Mouse (Mus musculus) heart, embryonic 11.5 days (tissue): Measurements from ENCODE around the gene Hs3st4. TPM values are rescaled to one million over a fixed set of nuclear protein-coding genes. Genes with fewer than 3 reads are reported as not detected.

Experiments
- ATAC-seq: fragments of 200-750 bp; cut with Nextera tagmentation; replicated peaks from 2 replicates; pipeline ENCODE4 v1.8.0; 2017; ENCODE audit warnings: moderate library complexity; ENCODE audit not compliant: insufficient number of reproducible peaks, low FRiP score, low TSS enrichment
- H3K27ac ChIP-seq: fragments of 300-500 bp; sonication (generic); 2 replicates; pipeline ENCODE4 v1.5.1; 2014; ENCODE audit warnings: mild to moderate bottlenecking, low read depth, low read length
- H3K27me3 ChIP-seq: fragments of 300-500 bp; sonication (generic); 2 replicates; pipeline ENCODE4 v1.6.1; 2014; ENCODE audit warnings: mild to moderate bottlenecking, low read length, mixed read lengths; ENCODE audit not compliant: control insufficient read depth, insufficient read depth
- H3K36me3 ChIP-seq: fragments of 300-500 bp; sonication (generic); 2 replicates; pipeline ENCODE4 v1.6.1; 2014; ENCODE audit warnings: mild to moderate bottlenecking, low read length, moderate library complexity, mixed read lengths; ENCODE audit not compliant: control insufficient read depth, insufficient read depth
- H3K4me1 ChIP-seq: fragments of 300-500 bp; sonication (generic); 2 replicates; pipeline ENCODE4 v1.6.1; 2014; ENCODE audit warnings: low read length; ENCODE audit not compliant: control insufficient read depth, insufficient read depth
- H3K4me2 ChIP-seq: fragments of 300-500 bp; sonication (generic); 2 replicates; pipeline ENCODE4 v1.6.1; 2014; ENCODE audit warnings: mild to moderate bottlenecking, moderate library complexity
- H3K4me3 ChIP-seq: fragments of 300-500 bp; sonication (generic); 2 replicates; pipeline ENCODE4 v1.5.1; 2014; ENCODE audit warnings: low read depth, low read length
- H3K9ac ChIP-seq: fragments of 300-500 bp; sonication (generic); 2 replicates; pipeline ENCODE4 v1.6.1; 2014; ENCODE audit warnings: mild to moderate bottlenecking, low read depth, low read length, moderate library complexity
- H3K9me3 ChIP-seq: fragments of 300-500 bp; sonication (generic); replicated peaks from 2 replicates; pipeline ENCODE4 v1.6.1; 2016; ENCODE audit warnings: low read length; ENCODE audit not compliant: control insufficient read depth
- WGBS: fragments of 180-500 bp; shearing (Covaris S2); extraction: QIAGEN DNeasy Blood & Tissue Kit; methylation state at CpG from one replicate; pipeline ENCODE4 v1.1.7; 2014; ENCODE audit not compliant: insufficient replicate concordance; 5-methylcytosine and 5-hydroxymethylcytosine counted together
- polyA plus RNA-seq: library from polyadenylated mRNA; unstranded; fragments of >200 nt; fragmentation: Nextera tagmentation; extraction: Ambion mirVana; gene quantifications from 2 replicates; pipeline ENCODE4 v1.2.1, GENCODE M21; 2014

Gene Hs3st4
- polyA plus RNA-seq = 0.44 and 0.49 TPM in 2 replicates

DNA sequence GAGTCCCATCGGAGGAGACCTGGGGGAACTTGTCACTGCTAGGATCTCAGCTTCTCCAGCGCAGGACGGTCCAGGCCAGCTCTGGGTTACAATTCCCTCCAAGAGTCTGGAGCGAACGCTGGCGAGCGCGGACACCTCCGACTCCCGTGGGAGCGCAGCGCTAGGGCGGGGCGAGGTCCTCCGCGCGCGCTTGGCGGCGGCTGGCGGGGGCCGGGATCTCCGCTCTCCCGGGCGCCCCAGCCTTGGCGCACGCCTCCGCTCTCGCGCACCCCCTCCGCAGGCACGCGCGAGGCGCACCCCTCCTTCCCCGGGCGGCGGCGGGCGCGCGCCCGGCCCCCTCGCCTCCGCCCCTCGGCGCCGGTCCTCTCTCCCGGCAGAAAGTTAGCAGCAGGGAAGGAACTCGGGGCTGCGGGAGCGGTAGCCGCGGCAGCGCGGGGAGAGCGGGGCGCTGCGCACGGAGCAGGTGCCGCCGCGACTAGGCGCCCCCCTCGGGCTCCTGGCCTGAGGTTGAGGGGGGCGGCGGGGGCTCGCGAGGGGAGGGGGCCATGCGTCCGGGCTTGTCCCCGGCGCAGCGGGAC, at the start of gene Hs3st4:
Gene Hs3st4, plus strand, starts transcription at position 409 of the 578 bp plus-strand sequence.
- Histone ChIP-seq H3K27ac (no peak within 1 kb of the TSS), H3K4me3 (peak within 1 kb of the TSS; percentile 68), H3K9ac (no peak within 1 kb of the TSS), H3K27me3 (peaks cover 69% of the 10 kb centered on the region), H3K9me3 (no peaks in the 10 kb centered on the region), H3K4me2 (peak within 1 kb of the TSS; percentile 99), H3K36me3 (no peaks in the 10 kb centered on the region), H3K4me1 (no peaks in the 10 kb centered on the region; the same call in 1 of the 2 replicates)
- WGBS = under 1% methylated on average over 50 of the region's 74 CpGs
- no peak for ATAC-seq

DNA sequence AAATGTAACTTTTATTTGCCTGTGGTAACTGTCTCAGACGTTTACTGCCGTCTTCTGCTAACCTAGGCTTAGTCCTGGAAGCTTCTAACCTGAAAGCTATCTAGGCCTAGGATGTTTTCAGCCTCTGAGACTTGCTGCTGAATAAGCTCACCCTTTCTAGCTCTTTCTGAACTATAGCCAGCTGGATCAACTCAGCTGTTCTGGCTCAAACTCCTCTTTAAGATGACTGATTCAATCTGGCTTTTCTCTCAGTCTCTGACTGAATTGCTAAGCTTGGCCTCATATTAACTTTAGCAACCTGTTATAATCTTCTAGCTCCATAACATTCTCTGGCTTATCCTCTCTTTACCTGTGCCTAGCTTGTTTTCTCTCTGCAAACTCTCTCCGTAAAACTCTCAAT, 35.8 kb upstream of the Hs3st4 start:
- no peaks in the 10 kb centered on the region for H3K27me3 ChIP-seq
- no peaks in the 10 kb centered on the region for H3K4me1 ChIP-seq
- no peak overlapping the region for H3K27ac ChIP-seq
- ATAC-seq = no peak
- no peak overlapping the region for H3K4me3 ChIP-seq
- H3K36me3 ChIP-seq = no peaks in the 10 kb centered on the region
- 71% methylated on average over 3 of the region's 3 CpGs for WGBS
- H3K9ac ChIP-seq = no peak overlapping the region
- H3K9me3 ChIP-seq = no peaks in the 10 kb centered on the region
- H3K4me2 ChIP-seq = no peak overlapping the region

DNA sequence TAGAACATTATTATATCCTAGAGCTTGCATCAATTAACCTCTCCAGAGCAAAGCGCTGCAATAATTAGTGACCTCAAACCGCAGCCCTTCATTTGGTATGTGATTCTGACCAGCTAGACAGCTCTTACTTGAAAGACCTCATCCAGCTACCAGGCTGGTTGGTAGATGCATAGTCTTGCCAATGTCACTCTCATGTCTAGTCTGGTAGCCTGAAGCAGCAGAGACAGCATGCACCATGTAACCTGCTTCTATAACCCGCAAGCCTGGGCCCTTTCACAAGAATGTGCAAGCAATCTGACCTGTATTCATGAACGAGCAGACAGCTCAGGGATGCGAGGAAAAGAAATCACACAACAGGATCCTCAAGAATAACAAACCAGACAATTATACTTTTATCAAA, 19.6 kb upstream of the Hs3st4 start:
- Histone ChIP-seq H3K4me1 (no peaks in the 10 kb centered on the region), H3K4me2 (no peak overlapping the region), H3K36me3 (no peaks in the 10 kb centered on the region), H3K9ac (no peak overlapping the region), H3K4me3 (no peak overlapping the region), H3K27me3 (no peaks in the 10 kb centered on the region), H3K9me3 (no peaks in the 10 kb centered on the region), H3K27ac (no peak overlapping the region)
- WGBS = 77% methylated on average over 5 of the region's 5 CpGs
- no peak for ATAC-seq

DNA sequence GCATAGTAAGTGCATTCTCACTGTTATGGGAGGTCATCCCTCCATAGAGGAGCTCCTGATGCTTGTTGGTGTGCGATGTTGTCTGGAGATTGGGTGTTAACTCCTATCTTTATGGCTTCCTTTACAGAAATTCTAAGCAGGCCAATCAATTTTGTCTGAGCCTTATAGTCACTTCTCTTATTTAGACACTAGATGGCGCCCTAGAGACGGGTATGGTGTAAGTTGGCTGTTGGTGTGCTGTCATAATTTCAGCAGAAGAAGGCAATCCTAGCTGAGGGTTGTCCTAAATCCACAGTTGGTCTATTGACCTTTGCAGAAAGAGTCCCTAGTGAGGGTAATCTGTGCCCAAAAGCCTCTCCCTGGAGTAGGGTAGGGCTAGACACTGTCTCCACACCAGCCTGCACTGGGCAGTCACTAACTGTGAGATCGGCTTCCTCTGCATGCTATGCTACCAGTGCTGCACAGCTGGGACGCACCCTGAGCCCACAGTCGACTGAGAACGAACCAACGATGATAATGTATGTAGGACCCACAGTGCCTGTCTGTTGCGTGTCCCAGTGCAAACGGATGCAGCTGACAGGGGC, 18.0 kb upstream of the Hs3st4 start:
- no peak overlapping the region for H3K4me3 ChIP-seq
- no peak overlapping the region for H3K27ac ChIP-seq
- no peak overlapping the region for H3K4me2 ChIP-seq
- WGBS = 47% methylated on average over 10 of the region's 10 CpGs
- no peaks in the 10 kb centered on the region for H3K9me3 ChIP-seq
- H3K4me1 ChIP-seq = no peaks in the 10 kb centered on the region
- no peaks in the 10 kb centered on the region for H3K27me3 ChIP-seq
- ATAC-seq = no peak
- no peaks in the 10 kb centered on the region for H3K36me3 ChIP-seq
- no peak overlapping the region for H3K9ac ChIP-seq

DNA sequence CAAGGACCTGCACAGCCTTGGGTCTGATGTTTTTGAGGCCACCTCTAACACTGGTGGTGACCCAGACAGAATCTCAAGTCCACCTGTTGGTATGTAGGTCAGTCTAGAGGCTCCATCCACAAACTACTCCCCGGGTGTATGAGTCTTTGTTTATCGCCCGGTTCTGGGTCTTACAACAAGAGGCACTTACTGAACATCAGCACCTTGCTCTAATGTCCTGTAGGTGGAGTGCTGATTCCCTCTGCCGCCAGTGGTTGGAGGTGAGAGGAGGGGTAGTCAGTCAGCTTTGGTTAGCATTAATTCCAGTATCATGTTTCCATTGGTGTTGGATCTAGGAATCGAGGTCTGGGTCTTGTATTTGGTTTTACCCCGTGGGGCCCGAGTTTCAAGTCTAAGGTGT, 17.2 kb upstream of the Hs3st4 start:
- H3K27ac ChIP-seq = no peak overlapping the region
- H3K9me3 ChIP-seq = no peaks in the 10 kb centered on the region
- H3K9ac ChIP-seq = no peak overlapping the region
- ATAC-seq = no peak
- no peaks in the 10 kb centered on the region for H3K27me3 ChIP-seq
- H3K4me2 ChIP-seq = no peak overlapping the region
- 56% methylated on average over 7 of the region's 7 CpGs for WGBS
- no peaks in the 10 kb centered on the region for H3K4me1 ChIP-seq
- no peak overlapping the region for H3K4me3 ChIP-seq
- H3K36me3 ChIP-seq = no peaks in the 10 kb centered on the region

DNA sequence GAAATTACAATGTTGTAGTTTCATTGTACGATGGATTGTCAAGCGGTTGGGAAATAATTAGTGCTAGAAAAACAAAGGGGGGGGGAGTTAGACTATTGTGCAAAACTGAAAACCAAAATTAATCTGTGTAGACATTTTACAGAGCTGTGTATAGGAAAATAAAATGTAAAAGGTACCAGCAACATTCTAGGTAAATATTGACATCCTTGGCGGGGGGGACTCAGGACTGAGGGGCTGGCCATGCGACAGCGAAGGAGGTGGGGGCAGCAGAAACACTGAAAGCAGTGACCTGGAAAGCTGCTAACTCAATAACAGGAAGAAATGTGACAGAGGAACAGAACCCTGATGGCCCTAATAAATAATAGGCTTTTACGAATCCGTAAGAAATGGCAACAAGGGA, 7.2 kb upstream of the Hs3st4 start:
- H3K9me3 ChIP-seq = no peaks in the 10 kb centered on the region

DNA sequence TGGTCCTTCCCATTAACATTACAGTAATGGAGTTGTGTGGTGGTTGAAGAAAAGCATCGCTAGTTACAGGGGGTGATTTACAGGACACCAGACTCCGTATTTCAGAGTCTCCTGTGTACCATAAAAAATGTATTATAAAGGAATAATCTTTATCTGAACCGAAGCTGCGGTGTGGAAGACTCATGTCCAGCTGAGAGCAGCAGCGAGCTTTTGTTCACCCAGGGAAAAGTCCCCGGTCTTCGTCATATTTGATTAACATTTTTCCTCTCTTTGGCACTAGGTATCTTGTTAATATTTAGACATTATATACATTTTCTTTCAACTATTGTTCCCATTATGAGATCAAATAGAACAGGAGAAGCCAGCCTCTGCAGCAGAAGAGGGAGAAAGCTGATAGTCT, 1.2 kb upstream of the Hs3st4 start:
- Histone ChIP-seq H3K27ac (no peak overlapping the region), H3K4me3 (no peak overlapping the region), H3K36me3 (no peaks in the 10 kb centered on the region), H3K4me2 (no peak overlapping the region), H3K9me3 (no peaks in the 10 kb centered on the region), H3K9ac (no peak overlapping the region), H3K27me3 (peaks cover 60% of the 10 kb centered on the region), H3K4me1 (no peaks in the 10 kb centered on the region; the same call in 1 of the 2 replicates)
- no peak for ATAC-seq
- 48% methylated on average over 7 of the region's 7 CpGs for WGBS

More for the DNA sequence above, 7.2 kb upstream of the Hs3st4 start:
- H3K4me2 ChIP-seq = no peak overlapping the region
- no peaks in the 10 kb centered on the region for H3K36me3 ChIP-seq
- no peak overlapping the region for H3K9ac ChIP-seq
- H3K27me3 ChIP-seq = peaks cover 5% of the 10 kb centered on the region
- H3K4me1 ChIP-seq = no peaks in the 10 kb centered on the region
- no peak for ATAC-seq
- no peak overlapping the region for H3K4me3 ChIP-seq
- 73% methylated on average over 7 of the region's 7 CpGs for WGBS
- H3K27ac ChIP-seq = no peak overlapping the region

DNA sequence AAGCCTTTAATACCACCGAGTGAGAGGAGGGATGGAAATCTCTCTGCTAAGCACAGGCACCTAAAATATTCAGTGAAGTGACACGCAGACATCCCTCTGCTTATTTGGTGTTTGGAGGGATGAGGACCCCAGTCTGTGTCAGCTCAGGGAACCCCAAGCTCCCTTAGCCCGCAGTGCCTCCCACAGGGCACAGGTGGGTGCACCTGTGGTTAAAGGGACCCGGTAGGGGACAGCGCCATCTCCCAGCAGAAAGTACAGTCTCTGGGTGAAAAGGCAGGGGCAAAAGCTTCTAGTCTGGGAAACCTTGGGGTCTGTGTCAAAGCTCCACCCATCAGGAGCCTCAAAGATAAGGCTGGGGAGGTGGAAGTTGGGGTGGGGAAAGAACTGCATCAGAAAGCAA, 659 bp upstream of the Hs3st4 start:
- Histone ChIP-seq H3K36me3 (no peaks in the 10 kb centered on the region), H3K4me3 (peak overlapping the region; percentile 68), H3K9me3 (no peaks in the 10 kb centered on the region), H3K4me2 (peak overlapping the region; percentile 99), H3K27ac (no peak overlapping the region), H3K9ac (no peak overlapping the region), H3K4me1 (no peaks in the 10 kb centered on the region; the same call in 1 of the 2 replicates), H3K27me3 (peaks cover 66% of the 10 kb centered on the region)
- no peak for ATAC-seq
- 4% methylated on average over 5 of the region's 5 CpGs for WGBS
